Mouse (Mus musculus) adrenal gland (tissue): ENCODE results near the gene Draxin.

Source experiments
- intact Hi-C: fragments of 180-260 bp; cut with DNase I; formaldehyde crosslinking; loops from one replicate; pipeline ENCODE4 v1.15.1; 2025

Gene Draxin

DNA sequence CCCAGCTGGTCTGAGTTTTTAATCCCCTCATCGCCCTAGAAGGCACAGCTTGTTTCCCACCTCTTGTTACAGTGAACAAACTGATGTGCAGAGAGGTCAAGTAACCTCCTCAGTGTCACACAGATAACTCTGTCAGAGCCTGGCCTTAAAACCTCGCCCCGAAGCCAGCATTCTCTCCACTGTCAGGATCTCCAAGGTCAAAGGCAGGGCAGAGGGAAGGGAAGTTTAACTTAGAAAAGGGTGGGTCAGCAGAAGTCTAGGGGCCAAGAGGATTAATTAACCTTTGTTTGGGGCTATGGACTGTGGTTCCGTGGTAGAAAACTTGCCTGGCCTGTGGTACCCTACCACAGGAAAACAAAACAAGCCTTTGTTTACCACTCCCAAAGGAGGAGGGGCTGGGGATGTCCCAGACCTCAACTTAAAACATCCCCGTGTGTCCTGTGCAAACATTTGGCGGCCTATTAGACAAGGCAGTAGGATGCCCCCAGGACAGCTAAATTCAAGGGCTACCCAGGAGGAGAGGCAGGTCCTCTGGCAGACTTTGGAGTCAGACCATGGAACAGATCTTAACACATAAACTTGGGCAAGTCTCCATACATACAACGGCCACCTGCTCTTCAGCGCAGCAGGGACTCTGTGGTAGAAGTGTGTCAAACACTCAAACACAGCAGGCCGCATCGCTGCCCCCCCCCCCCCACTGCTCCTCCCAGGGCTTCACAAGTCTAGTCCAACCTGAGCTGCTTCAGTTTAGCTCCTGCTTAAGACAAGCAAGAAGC is 45.2 kb downstream of the Draxin start:
- intact Hi-C loops = no loop called here

DNA sequence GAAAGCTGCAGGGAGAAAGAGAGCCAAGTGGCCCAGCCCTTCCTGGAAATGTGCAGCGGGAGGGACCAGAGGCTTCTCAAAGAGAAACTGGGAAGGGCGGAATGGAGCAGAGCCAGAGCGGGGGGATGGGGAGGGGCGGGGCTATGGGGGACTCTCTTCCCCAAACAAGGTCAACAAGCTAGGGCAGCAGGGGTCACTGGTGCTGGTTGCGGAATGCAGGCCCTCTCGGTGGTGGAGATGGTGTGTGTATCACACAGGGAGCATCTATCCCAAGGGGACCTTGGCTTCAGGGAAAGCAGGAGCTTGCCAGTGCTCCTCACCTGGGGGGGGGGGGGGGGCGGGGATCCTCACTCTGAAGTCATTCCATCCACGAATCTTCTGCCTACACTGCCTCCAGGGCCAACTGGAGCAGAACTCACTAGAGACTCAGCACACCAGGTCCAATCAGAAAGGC is 46.2 kb downstream of the Draxin start:
- intact Hi-C loops = no loop called here

GRCm38 (mm10) chr4:148083176-148083899 is 47.2 kb downstream of the Draxin start:
- intact Hi-C loops = no loop called here

DNA sequence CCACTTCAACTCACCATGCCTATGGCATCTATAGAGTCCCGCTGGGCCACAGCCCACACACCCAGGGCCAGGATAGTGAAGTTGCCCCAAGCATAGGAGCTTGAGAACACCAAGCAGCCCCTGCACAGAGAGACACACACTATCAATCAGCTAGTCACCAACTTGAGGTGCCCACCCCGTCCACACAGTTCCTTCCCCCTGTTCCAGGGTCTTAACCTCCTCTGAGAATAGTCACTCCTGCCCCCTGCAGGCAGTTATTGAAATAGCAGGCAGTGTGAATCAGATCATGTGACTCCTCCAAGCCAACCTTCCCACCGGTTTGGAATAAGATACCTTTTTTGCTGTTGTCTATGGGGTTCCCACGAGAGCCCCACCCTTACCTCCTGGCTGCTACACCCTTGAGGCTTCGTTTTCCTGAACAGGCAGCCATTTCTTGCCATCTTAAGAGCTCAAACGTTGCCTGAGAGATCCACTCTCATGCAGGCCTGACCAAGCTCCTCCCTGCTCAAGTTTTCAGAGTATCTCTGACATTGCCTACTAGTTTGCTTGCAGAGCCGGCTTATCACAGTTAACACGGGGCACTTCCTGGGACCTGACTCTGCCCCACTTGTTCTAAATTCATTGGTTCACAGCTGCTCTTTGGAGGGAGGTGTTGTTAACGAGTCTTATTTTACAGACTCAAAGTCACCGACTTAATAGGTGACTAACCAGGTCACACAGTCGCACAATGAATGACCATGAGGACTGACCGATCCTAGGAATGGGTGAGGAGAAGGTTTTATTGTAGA is 48.0 kb downstream of the Draxin start:
- intact Hi-C loops = no loop called here

GRCm38 (mm10) chr4:148081201-148081600 is 49.3 kb downstream of the Draxin start:
- intact Hi-C loops = no loop called here

GRCm38 (mm10) chr4:148080597-148080973 is 49.9 kb downstream of the Draxin start:
- intact Hi-C loops = no loop called here

DNA sequence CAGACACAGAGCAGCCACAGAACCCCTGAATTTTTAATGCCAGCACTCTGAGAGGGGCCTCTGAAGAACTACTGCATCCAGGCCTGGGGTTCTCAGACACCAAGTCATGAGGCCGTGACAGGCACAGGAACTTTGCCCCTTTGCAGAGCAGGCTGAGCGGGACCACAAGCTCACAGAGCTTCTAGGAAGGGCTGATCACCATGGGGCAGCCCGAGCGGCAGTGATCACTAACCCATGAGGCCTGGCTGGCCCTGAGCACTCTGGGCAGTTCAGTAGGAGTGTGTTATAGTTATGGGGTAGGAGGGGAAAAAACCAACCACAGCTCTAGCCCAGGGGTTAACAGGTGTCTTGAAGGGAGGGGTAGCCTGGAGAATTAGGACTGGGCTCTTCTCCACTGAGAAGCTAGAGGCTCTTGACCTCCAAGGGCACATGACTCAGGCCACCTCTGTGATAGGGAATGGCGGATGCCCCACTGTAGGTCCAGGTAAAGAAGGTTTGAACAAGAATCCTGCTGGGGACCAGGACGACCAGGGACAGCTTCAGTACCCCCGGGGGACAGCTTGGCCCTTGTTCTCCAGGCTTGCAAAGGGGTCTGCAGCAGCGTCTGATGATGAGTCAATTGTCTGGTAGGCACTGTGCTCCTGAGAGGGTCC is 50.4 kb downstream of the Draxin start:
- intact Hi-C loops = no loop called here

- intact Hi-C loops = no loop called here
Observed at GRCm38 (mm10) chr4:148079212-148079611, 51.3 kb downstream of the Draxin start.

DNA sequence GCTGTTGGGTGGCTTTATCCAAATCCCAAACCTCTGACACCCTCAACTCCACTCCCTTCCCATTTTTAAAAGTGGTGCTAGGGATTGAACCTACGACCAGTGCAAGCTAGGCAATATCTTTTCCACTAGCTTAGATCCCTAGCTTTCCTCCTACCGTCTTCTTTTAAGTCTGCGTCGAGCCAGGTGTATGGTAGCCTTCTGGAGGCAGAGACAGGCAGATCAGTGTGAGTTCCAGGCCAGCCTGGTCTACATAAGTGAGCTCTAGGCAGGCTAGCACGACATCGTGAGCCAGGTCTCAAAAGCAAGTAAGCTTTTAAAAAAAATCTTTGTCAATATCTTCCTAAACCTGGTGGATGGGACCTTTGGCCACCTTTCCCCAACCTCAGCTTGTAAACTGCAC is 54.6 kb downstream of the Draxin start:
- intact Hi-C loops = no loop called here

DNA sequence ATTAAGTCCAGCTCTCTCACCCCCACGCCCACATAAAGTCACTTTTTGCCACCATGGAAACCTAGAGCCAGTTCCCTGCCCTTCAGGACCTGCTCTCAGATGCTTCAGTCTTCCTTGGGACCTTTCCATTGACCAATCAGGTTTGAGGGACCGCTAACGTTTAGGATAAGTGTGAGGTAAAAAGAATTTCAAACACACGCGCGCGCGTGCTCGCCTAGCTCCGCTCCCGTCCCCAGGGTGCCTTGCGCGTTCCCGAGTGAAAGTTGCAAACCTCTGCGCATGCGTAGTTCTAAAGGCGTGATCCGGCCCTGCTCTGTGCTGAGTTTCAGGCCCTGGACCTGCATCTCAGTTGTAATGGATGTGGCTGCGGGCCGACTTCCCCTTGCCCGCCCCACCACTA is 55.2 kb downstream of the Draxin start:
- intact Hi-C loops = no loop called here

GRCm38 (mm10) chr4:148074521-148075189 is 55.8 kb downstream of the Draxin start:
- intact Hi-C loops = no loop called here

DNA sequence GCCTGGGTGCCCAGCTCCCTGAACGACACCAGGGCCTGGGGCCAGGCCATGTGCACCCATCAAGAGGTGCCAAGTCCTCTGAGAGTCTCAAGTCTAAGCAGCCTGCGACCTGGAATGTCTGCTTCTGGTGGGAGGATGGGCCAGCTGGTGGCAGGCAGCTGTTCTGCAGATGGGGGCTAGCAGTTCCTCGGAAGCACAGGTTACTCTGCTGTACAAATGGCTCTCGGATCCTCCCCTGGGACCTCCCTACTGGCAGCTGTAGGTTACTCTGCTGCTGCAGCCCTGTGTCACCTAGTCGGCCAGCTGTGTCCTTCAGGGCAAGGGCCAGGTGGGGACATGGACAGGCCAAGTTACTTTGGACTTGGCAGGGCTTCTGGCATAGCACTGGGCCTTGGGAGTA is 59.0 kb downstream of the Draxin start:
- intact Hi-C loops = no loop called here

- intact Hi-C loops = no loop called here
Observed at GRCm38 (mm10) chr4:148069602-148070218, 60.8 kb downstream of the Draxin start.

- intact Hi-C loops = no loop called here
Observed at GRCm38 (mm10) chr4:148067346-148067745, 63.2 kb downstream of the Draxin start.

GRCm38 (mm10) chr4:148066401-148066744 is 64.1 kb downstream of the Draxin start:
- intact Hi-C loops = no loop called here

DNA sequence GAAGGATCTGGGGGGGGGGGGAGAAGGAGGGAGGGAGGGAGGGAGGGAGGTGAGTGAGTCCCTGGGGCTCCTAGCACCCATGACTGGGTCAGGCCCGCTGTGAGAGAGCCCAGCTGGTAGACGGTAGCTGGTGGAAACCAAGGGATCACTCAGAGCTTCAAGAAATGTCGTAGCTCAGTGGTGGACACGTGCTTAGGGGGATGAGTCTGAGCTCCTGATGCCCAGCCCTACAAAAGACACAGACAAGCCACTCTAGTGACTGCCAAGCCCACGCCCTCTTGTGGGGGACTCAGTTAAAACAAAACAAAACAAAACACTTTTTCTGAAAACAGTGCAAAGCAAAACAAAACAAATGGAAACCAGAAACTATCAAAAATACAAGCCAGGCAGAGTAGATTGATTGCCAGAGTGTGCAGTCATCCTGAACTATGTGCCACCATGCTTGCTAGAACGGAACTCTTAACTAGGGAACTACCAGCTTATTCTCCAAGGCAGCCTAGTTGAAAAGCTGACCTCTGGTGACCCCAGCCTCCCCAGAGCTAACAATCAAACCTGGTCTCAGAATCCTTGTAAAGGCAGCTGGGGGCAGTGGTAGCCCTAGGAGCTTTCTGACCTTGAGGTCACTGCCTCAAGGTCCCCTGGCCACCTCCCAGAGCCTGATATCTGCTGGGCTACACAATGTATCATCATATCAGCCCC is 64.6 kb downstream of the Draxin start:
- intact Hi-C loops = no loop called here

- intact Hi-C loops = loop anchor here (5.0 kb wide), 1 partner anchor 104 kb away; no protein-coding TSS in a partner anchor
Observed at GRCm38 (mm10) chr4:148061086-148061480, 69.4 kb downstream of the Draxin start.

- intact Hi-C loops = loop anchor here (5.0 kb wide), 1 partner anchor 103 kb away; no protein-coding TSS in a partner anchor
Observed at GRCm38 (mm10) chr4:148060120-148061085, 70.1 kb downstream of the Draxin start.
